Mouse (Mus musculus): ENCODE measurements at regions not wholly inside any gene's neighbourhood (a gene's known extent, or its start where the extent isn't known, plus 50 kb on each side); places are given as distances from the start of the nearest gene placed in this dataset.
A peak's percentile ranks its signal among the peaks of the same experiment; 100 is the strongest.

DNA sequence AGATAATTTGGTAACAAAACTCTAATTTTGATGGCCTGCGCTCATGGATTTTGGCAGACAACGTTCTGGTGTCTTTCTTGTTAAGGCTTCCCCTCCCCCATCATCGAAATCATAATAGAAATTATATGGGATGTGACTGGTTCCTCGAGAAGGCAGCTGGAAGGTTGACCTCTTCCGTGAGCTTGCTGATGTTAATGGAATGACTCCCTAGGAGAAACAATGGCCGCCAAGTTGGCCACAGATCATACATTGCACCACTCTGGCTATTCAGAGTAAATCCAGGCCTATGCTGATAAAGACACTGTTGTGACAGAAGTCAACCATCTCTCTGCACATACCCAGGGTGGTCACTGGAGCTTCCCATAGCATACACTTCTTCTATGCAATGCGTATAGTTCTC lies 89.7 kb upstream of the Mast4 start:
- peaks cover 19% of the 10 kb centered on the region for H3K9me3 ChIP-seq
- no peaks in the 10 kb centered on the region for H3K36me3 ChIP-seq (replicated peaks; ENCODE audit: low read length)
- H3K4me3 ChIP-seq (replicated peaks): no peak overlapping the region
- TF ChIP-seq FLI1 (IDR thresholded peaks at IDR 0.05; ENCODE audit: low read length) (no peak), GATA1 (IDR thresholded peaks at IDR 0.05; ENCODE audit: borderline replicate concordance, low read length) (no peak)
- no peaks in the 10 kb centered on the region for H3K4me1 ChIP-seq
- peaks cover 4% of the 10 kb centered on the region for H3K27me3 ChIP-seq (replicated peaks)

DNA sequence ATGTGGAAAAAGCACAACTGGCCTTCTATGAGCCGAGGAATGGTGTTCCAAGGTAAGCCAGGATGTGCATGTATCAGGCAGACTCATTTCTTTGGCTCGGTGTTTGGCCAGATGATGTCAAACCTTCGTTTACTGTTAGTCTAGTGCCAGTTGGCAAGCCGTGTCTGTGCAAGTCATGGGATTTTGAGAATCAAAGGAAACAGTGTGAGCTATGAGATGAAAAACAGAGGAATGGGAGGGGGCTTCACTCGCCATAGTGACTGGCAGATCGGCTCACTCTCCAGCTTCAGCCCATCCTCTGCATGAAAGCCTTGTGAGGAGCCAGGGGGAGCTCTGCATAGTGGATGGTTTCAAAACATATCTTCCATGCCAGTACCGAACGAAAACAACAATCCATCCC lies 89.1 kb upstream of the Mast4 start:
- Histone ChIP-seq H3K27me3 (replicated peaks) (peaks cover 4% of the 10 kb centered on the region), H3K4me3 (replicated peaks) (no peak overlapping the region), H3K9me3 (peaks cover 23% of the 10 kb centered on the region), H3K36me3 (replicated peaks; ENCODE audit: low read length) (no peaks in the 10 kb centered on the region), H3K4me1 (no peaks in the 10 kb centered on the region)
- TF ChIP-seq GATA1 (IDR thresholded peaks at IDR 0.05; ENCODE audit: borderline replicate concordance, low read length): no peak
- no peak for TF ChIP-seq FLI1 (IDR thresholded peaks at IDR 0.05; ENCODE audit: low read length)

DNA sequence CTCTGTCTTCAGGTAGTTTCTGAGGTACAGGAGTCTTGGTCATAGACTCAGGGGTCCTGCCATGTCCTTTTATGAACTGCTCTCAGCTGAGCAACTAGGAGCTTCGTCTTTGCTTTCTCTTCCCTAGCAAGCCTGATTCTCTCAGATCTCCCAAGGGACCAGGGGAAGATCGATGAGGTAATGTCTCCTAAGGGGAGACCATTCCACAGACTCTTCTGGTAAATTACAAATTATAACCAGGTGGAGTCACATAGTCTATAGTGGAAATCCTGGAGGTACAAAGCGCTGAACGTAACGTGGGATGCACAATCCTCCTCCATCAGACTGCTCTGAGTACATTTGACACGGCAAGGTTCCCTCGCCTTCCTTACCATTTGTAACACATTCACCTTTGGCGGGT lies 88.7 kb upstream of the Mast4 start:
- peaks cover 23% of the 10 kb centered on the region for H3K9me3 ChIP-seq
- H3K4me1 ChIP-seq: no peaks in the 10 kb centered on the region
- H3K36me3 ChIP-seq (replicated peaks; ENCODE audit: low read length): no peaks in the 10 kb centered on the region
- no peak overlapping the region for H3K4me3 ChIP-seq (replicated peaks)
- TF ChIP-seq FLI1 (IDR thresholded peaks at IDR 0.05; ENCODE audit: low read length) (no peak), GATA1 (IDR thresholded peaks at IDR 0.05; ENCODE audit: borderline replicate concordance, low read length) (no peak)
- peaks cover 4% of the 10 kb centered on the region for H3K27me3 ChIP-seq (replicated peaks)

DNA sequence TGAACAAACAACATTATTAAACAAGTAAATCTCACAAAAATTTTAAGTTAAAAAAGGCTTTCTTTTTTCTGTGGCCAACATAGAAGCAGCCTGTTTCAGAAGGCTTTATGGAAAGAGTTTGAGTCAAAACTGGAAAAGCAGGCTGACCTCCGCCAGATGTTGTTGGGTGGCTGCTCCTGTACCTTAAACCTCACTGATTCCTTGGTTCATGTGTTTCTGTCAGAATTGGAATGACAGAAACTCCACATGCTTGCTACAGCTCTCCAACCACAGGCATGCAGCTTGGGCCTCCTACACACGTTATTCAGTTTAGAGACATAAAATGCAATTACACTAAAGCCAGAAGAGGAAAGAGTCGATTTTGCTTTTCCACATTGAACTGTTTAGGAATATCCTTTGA lies 84.8 kb upstream of the Mast4 start:
- no peaks in the 10 kb centered on the region for H3K36me3 ChIP-seq (replicated peaks; ENCODE audit: low read length)
- TF ChIP-seq GATA1 (IDR thresholded peaks at IDR 0.05; ENCODE audit: borderline replicate concordance, low read length): no peak
- no peak for TF ChIP-seq FLI1 (IDR thresholded peaks at IDR 0.05; ENCODE audit: low read length)
- no peaks in the 10 kb centered on the region for H3K4me1 ChIP-seq
- peaks cover 40% of the 10 kb centered on the region for H3K9me3 ChIP-seq
- no peak overlapping the region for H3K4me3 ChIP-seq (replicated peaks)
- peaks cover 15% of the 10 kb centered on the region for H3K27me3 ChIP-seq (replicated peaks)

DNA sequence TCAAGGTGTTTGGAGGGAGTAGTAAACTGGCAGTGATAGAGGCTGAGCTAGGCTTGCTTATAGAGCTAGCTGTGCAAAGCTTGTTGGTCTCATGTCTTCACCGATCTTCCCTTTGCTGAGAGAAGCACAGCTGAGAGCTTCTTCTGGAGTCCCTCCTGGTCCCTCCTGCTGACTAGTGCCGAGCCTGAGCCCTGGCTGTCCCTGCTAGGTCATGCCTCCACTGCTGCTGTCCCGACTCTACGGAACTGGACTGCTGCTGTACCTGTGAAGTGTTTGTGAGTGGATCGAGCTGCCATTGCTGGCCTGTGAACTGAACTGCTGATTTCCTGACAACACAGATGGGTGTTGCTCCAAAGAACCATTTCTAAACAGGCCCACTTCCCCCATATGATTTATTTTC lies 83.0 kb upstream of the Mast4 start:
- H3K4me1 ChIP-seq: no peaks in the 10 kb centered on the region
- H3K36me3 ChIP-seq (replicated peaks; ENCODE audit: low read length): no peaks in the 10 kb centered on the region
- peaks cover 32% of the 10 kb centered on the region for H3K9me3 ChIP-seq
- H3K4me3 ChIP-seq (replicated peaks): no peak overlapping the region
- TF ChIP-seq GATA1 (IDR thresholded peaks at IDR 0.05; ENCODE audit: borderline replicate concordance, low read length) (no peak), FLI1 (IDR thresholded peaks at IDR 0.05; ENCODE audit: low read length) (no peak)
- peaks cover 20% of the 10 kb centered on the region for H3K27me3 ChIP-seq (replicated peaks)

DNA sequence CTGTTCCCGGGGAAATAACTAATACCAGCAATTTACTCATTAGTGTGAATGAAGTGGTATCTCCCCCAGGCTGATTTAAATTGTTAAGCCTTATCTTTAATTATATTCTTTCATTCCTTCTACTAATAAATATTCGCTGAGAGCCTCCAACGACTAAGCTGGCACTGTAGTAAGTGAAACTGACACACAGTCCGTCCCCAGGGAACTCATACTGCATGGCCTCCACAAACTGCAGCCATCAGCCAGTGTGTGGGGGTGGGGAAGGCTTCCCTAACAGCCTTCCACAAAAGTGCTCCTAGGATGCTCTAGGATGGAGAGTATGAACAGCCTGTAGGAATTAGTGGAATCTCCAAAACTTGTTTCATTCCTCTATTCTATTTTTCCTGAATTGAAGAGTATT lies 81.0 kb upstream of the Mast4 start:
- TF ChIP-seq GATA1 (IDR thresholded peaks at IDR 0.05; ENCODE audit: borderline replicate concordance, low read length) (no peak), FLI1 (IDR thresholded peaks at IDR 0.05; ENCODE audit: low read length) (no peak)
- H3K4me3 ChIP-seq (replicated peaks): no peak overlapping the region
- H3K4me1 ChIP-seq: no peaks in the 10 kb centered on the region
- no peaks in the 10 kb centered on the region for H3K36me3 ChIP-seq (replicated peaks; ENCODE audit: low read length)
- peaks cover 28% of the 10 kb centered on the region for H3K9me3 ChIP-seq
- H3K27me3 ChIP-seq (replicated peaks): peaks cover 25% of the 10 kb centered on the region

DNA sequence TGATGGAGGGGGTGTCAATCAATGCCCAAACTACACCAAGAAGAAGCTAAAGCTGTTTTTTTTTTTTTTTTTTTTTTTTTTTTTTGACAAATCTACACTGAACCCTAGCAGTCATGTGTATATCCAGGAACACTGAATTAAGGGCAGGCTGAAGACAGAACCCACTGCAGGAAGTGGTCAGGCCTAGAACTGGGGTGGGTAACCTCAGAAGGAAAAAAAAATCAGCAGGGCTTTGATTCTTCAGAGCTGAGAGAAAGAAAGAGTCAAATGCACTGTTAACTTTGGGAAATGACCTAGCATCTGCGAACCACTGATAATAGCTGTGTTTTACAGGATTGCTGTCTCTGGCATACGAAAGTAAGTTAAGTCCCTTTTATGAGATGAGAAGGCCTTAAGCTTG lies 78.3 kb upstream of the Mast4 start:
- Histone ChIP-seq H3K4me3 (replicated peaks) (no peak overlapping the region), H3K9me3 (peaks cover 16% of the 10 kb centered on the region), H3K4me1 (no peaks in the 10 kb centered on the region), H3K36me3 (replicated peaks; ENCODE audit: low read length) (no peaks in the 10 kb centered on the region), H3K27me3 (replicated peaks) (peaks cover 34% of the 10 kb centered on the region)
- TF ChIP-seq GATA1 (IDR thresholded peaks at IDR 0.05; ENCODE audit: borderline replicate concordance, low read length) (no peak), FLI1 (IDR thresholded peaks at IDR 0.05; ENCODE audit: low read length) (no peak)

DNA sequence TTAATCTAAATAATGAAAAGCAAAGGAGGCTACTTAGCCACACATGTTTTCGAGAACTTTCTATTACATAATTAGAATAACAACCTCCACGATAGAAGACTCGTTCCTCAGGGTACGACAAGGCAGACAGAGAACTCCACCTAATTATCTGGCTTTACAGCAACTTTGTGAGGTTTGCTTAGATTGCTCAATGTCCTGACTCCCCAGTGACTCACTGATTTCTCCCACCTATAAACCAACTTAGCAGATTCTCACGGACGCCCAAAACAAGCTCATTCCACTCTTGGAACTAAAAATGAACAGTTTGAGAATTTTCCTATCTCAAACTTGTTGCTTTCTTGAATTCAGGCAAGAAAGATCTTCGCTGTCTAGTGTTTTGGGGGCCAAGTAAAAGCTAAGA lies 75.0 kb upstream of the Mast4 start:
- Histone ChIP-seq H3K27me3 (replicated peaks) (peaks cover 25% of the 10 kb centered on the region), H3K4me1 (no peaks in the 10 kb centered on the region)
- TF ChIP-seq FLI1 (IDR thresholded peaks at IDR 0.05; ENCODE audit: low read length) (no peak), GATA1 (IDR thresholded peaks at IDR 0.05; ENCODE audit: borderline replicate concordance, low read length) (no peak)

DNA sequence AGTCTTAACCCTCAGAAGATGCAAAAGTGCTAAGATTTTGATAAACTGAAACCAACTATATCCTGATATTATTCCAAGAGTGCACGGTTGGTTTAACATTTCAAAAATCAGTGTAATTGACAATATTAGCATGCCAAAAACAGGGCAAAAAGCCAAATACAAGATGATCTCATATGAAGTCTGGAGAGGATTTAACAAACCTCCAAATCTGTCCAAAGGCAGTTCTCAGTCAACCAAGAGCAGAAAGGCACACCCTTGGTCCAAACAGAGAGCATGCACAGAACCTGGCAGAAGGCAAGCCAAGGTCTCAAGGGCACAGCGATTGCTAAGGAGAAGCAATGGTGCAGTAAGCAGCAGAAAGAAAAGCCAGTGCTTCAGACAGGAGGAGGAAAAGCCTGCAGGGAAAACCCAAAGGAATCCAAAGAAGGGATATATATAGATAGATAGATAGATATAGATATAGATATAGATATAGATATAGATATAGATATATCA lies 62.3 kb upstream of the Mast4 start:
- no peaks in the 10 kb centered on the region for H3K36me3 ChIP-seq (replicated peaks; ENCODE audit: low read length)
- H3K9me3 ChIP-seq: peaks cover 6% of the 10 kb centered on the region
- peaks cover 27% of the 10 kb centered on the region for H3K27me3 ChIP-seq (replicated peaks)
- TF ChIP-seq GATA1 (IDR thresholded peaks at IDR 0.05; ENCODE audit: borderline replicate concordance, low read length): no peak
- TF ChIP-seq FLI1 (IDR thresholded peaks at IDR 0.05; ENCODE audit: low read length): no peak
- H3K4me1 ChIP-seq: peaks cover 8% of the 10 kb centered on the region
- no peak overlapping the region for H3K4me3 ChIP-seq (replicated peaks)

More for the DNA sequence above, 75.0 kb upstream of the Mast4 start:
- Histone ChIP-seq H3K9me3 (no peaks in the 10 kb centered on the region), H3K36me3 (replicated peaks; ENCODE audit: low read length) (no peaks in the 10 kb centered on the region), H3K4me3 (replicated peaks) (no peak overlapping the region)

DNA sequence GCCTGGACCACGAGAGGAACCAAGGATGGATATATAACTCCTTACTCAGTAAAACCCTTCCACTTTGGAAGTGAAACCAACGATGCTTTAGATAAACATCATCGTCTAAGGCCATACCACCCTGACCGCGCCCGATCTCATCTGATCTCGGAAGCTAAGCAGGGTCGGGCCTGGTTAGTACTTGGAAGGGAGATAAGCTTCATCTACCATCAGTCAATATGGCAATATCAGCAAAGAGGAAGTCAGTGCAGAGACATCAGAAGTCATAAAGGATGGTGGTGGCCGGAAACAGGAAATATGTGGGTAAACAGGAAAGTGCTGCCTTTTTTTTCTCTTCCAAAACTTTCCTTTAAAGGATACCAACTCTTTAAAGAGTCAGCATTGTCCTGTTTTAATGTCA lies 61.8 kb upstream of the Mast4 start:
- peaks cover 8% of the 10 kb centered on the region for H3K4me1 ChIP-seq
- TF ChIP-seq GATA1 (IDR thresholded peaks at IDR 0.05; ENCODE audit: borderline replicate concordance, low read length): no peak
- TF ChIP-seq FLI1 (IDR thresholded peaks at IDR 0.05; ENCODE audit: low read length): no peak
- no peaks in the 10 kb centered on the region for H3K36me3 ChIP-seq (replicated peaks; ENCODE audit: low read length)
- peak overlapping the region; percentile 76 for H3K4me3 ChIP-seq (replicated peaks)
- peaks cover 27% of the 10 kb centered on the region for H3K27me3 ChIP-seq (replicated peaks)
- peaks cover 6% of the 10 kb centered on the region for H3K9me3 ChIP-seq

DNA sequence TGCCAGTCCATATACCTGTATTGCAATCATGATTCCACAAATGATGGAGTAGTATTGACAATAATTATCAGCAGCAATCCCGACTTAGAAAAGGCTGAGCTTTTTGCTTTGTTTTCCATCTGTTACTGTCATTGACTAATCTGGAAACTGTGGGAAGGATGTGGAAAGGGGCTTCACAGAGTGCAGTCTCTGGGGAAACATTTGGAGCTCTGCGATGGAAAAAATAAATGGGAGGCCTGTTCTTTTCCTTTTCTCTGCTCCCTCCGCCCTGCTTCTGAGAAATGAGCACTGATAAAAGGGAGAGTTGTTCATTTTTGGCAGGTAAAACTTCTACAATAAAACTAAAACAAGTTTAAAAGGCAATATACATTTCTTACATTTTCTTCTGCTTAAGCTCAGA lies 58.3 kb upstream of the Mast4 start:
- no peak for TF ChIP-seq GATA1 (IDR thresholded peaks at IDR 0.05; ENCODE audit: borderline replicate concordance, low read length)
- TF ChIP-seq FLI1 (IDR thresholded peaks at IDR 0.05; ENCODE audit: low read length): no peak
- Histone ChIP-seq H3K4me1 (peaks cover 8% of the 10 kb centered on the region), H3K4me3 (replicated peaks) (no peak overlapping the region), H3K9me3 (peaks cover 6% of the 10 kb centered on the region), H3K36me3 (replicated peaks; ENCODE audit: low read length) (no peaks in the 10 kb centered on the region), H3K27me3 (replicated peaks) (peaks cover 23% of the 10 kb centered on the region)

All from megakaryocyte, embryonic 14.5 days (primary cell).